Mouse (Mus musculus) stomach, embryonic 16.5 days (tissue): ENCODE results near the gene Spata5. TPM values are rescaled to one million over a fixed set of nuclear protein-coding genes. Genes with fewer than 3 reads are reported as not detected.
A peak's percentile ranks its signal among the peaks of the same experiment; 100 is the strongest.
"Not testable (repeated sequence)": the region's sequence is repeated elsewhere in the genome, so short reads cannot be mapped to it uniquely, and the experiment has no call there.

Experiments used
- ATAC-seq: fragments of 200-750 bp; cut with Nextera tagmentation; 2 replicates; pipeline ENCODE4 v1.8.0; 2017; ENCODE audit warnings: moderate number of reproducible peaks, moderate TSS enrichment; ENCODE audit not compliant: insufficient read depth, low FRiP score
- H3K27ac ChIP-seq: fragments of 300-500 bp; sonication (generic); 2 replicates; pipeline ENCODE4 v1.5.1; 2014; ENCODE audit warnings: low read length
- H3K27me3 ChIP-seq: fragments of 300-500 bp; sonication (generic); 2 replicates; pipeline ENCODE4 v1.6.1; 2014; ENCODE audit warnings: low read length, control low read depth, mixed read lengths; ENCODE audit not compliant: control insufficient read depth, insufficient read depth
- H3K36me3 ChIP-seq: fragments of 300-500 bp; sonication (generic); 2 replicates; pipeline ENCODE4 v1.6.1; 2014; ENCODE audit warnings: low read length; ENCODE audit not compliant: control insufficient read depth, insufficient read depth
- H3K4me1 ChIP-seq: fragments of 300-500 bp; sonication (generic); 2 replicates; pipeline ENCODE4 v1.6.1; 2014; ENCODE audit warnings: low read length, control low read depth, mixed read lengths; ENCODE audit not compliant: control insufficient read depth, insufficient read depth
- H3K4me2 ChIP-seq: fragments of 300-500 bp; sonication (generic); 2 replicates; pipeline ENCODE4 v1.6.1; 2014; ENCODE audit warnings: low read depth, low read length, mixed read lengths
- H3K4me3 ChIP-seq: fragments of 300-500 bp; sonication (generic); replicated peaks from 2 replicates; pipeline ENCODE4 v1.5.1; 2014; ENCODE audit warnings: mild to moderate bottlenecking, low read length
- H3K9ac ChIP-seq: fragments of 300-500 bp; sonication (generic); 2 replicates; pipeline ENCODE4 v1.6.1; 2014; ENCODE audit warnings: low read length
- H3K9me3 ChIP-seq: fragments of 300-500 bp; sonication (generic); replicated peaks from 2 replicates; pipeline ENCODE4 v1.6.1; 2016; ENCODE audit warnings: low read length, control low read depth; ENCODE audit not compliant: control insufficient read depth
- WGBS: fragments of 180-500 bp; shearing (Covaris S2); extraction: QIAGEN DNeasy Blood & Tissue Kit; methylation state at CpG from one replicate; pipeline ENCODE4 v1.1.7; 2014; 5-methylcytosine and 5-hydroxymethylcytosine counted together
- polyA plus RNA-seq: library from polyadenylated mRNA; unstranded; fragments of >200 nt; fragmentation: Nextera tagmentation; extraction: Ambion mirVana; gene quantifications from 2 replicates; pipeline ENCODE4 v1.2.1, GENCODE M21; 2015

Gene Spata5
- polyA plus RNA-seq, 1 experiment from 2014 or later: 28.0 TPM

- H3K4me3 ChIP-seq: peak overlapping the region; percentile 28
- H3K4me1 ChIP-seq: peaks cover 19% of the 10 kb centered on the region
- H3K36me3 ChIP-seq: no peaks in the 10 kb centered on the region
- peak; percentile 62; the same call in 1 of the 2 replicates for ATAC-seq
- H3K9ac ChIP-seq: peak overlapping the region; percentile 53
- 30% methylated on average over 16 of the region's 16 CpGs for WGBS
- no peaks in the 10 kb centered on the region for H3K9me3 ChIP-seq
- peak overlapping the region; percentile 95 for H3K27ac ChIP-seq
- no peaks in the 10 kb centered on the region for H3K27me3 ChIP-seq
- peak overlapping the region; percentile 54 for H3K4me2 ChIP-seq
Measured at GRCm38 (mm10) chr3:37586731-37587578, 167.3 kb downstream of the Spata5 start.

GRCm38 (mm10) chr3:37595721-37596120 lies 176.0 kb downstream of the Spata5 start:
- no peak overlapping the region for H3K4me2 ChIP-seq
- no peaks in the 10 kb centered on the region for H3K36me3 ChIP-seq
- peaks cover 11% of the 10 kb centered on the region for H3K4me1 ChIP-seq
- no peak overlapping the region for H3K27ac ChIP-seq
- no peak for ATAC-seq
- no peak overlapping the region for H3K4me3 ChIP-seq
- H3K27me3 ChIP-seq: no peaks in the 10 kb centered on the region
- 62% methylated on average over 10 of the region's 10 CpGs for WGBS
- no peak overlapping the region for H3K9ac ChIP-seq
- H3K9me3 ChIP-seq: no peaks in the 10 kb centered on the region

GRCm38 (mm10) chr3:37596519-37596918 lies 176.8 kb downstream of the Spata5 start:
- H3K4me1 ChIP-seq: peaks cover 11% of the 10 kb centered on the region
- no peaks in the 10 kb centered on the region for H3K9me3 ChIP-seq
- H3K36me3 ChIP-seq: no peaks in the 10 kb centered on the region
- H3K4me2 ChIP-seq: no peak overlapping the region
- no peak overlapping the region for H3K4me3 ChIP-seq
- no peak for ATAC-seq
- H3K9ac ChIP-seq: no peak overlapping the region
- 55% methylated on average over 6 of the region's 6 CpGs for WGBS
- H3K27me3 ChIP-seq: no peaks in the 10 kb centered on the region
- H3K27ac ChIP-seq: peak overlapping the region; percentile 62

GRCm38 (mm10) chr3:37597200-37597599 lies 177.5 kb downstream of the Spata5 start:
- ATAC-seq: no peak
- Histone ChIP-seq H3K9me3 (no peaks in the 10 kb centered on the region), H3K9ac (no peak overlapping the region), H3K27me3 (no peaks in the 10 kb centered on the region), H3K4me2 (no peak overlapping the region), H3K27ac (no peak overlapping the region), H3K4me1 (peaks cover 11% of the 10 kb centered on the region), H3K4me3 (no peak overlapping the region), H3K36me3 (no peaks in the 10 kb centered on the region)
- 54% methylated on average over 5 of the region's 5 CpGs for WGBS

GRCm38 (mm10) chr3:37599641-37600040 lies 179.9 kb downstream of the Spata5 start:
- 90% methylated on average over 14 of the region's 14 CpGs for WGBS
- H3K4me1 ChIP-seq: peaks cover 11% of the 10 kb centered on the region
- not testable (repeated sequence) for H3K4me2 ChIP-seq, H3K36me3 ChIP-seq, H3K27me3 ChIP-seq, H3K9ac ChIP-seq, H3K4me3 ChIP-seq, H3K27ac ChIP-seq, H3K9me3 ChIP-seq, ATAC-seq

GRCm38 (mm10) chr3:37602356-37602755 lies 182.7 kb downstream of the Spata5 start:
- ATAC-seq: no peak
- WGBS: 95% methylated on average over 9 of the region's 9 CpGs
- no peak overlapping the region for H3K9ac ChIP-seq
- no peak overlapping the region for H3K4me2 ChIP-seq
- no peak overlapping the region for H3K4me3 ChIP-seq
- no peak overlapping the region for H3K27ac ChIP-seq
- H3K36me3 ChIP-seq: no peaks in the 10 kb centered on the region
- no peaks in the 10 kb centered on the region for H3K27me3 ChIP-seq
- H3K4me1 ChIP-seq: 0 out of 2 replicates have a peak, but pooled peaks cover 7% of the 10 kb centered on the region
- no peaks in the 10 kb centered on the region; the same call in 1 of the 2 replicates for H3K9me3 ChIP-seq

- WGBS: 80% methylated on average over 7 of the region's 7 CpGs
- no peak overlapping the region for H3K4me3 ChIP-seq
- H3K27ac ChIP-seq: no peak overlapping the region
- no peaks in the 10 kb centered on the region for H3K36me3 ChIP-seq
- 0 out of 2 replicates have a peak, but pooled peaks cover 7% of the 10 kb centered on the region for H3K4me1 ChIP-seq
- no peak for ATAC-seq
- no peak overlapping the region for H3K4me2 ChIP-seq
- H3K9ac ChIP-seq: no peak overlapping the region
- H3K9me3 ChIP-seq: no peaks in the 10 kb centered on the region; the same call in 1 of the 2 replicates
- H3K27me3 ChIP-seq: no peaks in the 10 kb centered on the region
Measured at GRCm38 (mm10) chr3:37602890-37603289, 183.2 kb downstream of the Spata5 start.

- no peak for ATAC-seq
- H3K27ac ChIP-seq: no peak overlapping the region
- WGBS: 67% methylated on average over 3 of the region's 3 CpGs
- no peak overlapping the region for H3K4me3 ChIP-seq
- H3K9me3 ChIP-seq: no peaks in the 10 kb centered on the region; the same call in 1 of the 2 replicates
- H3K27me3 ChIP-seq: no peaks in the 10 kb centered on the region
- no peak overlapping the region for H3K9ac ChIP-seq
- H3K4me2 ChIP-seq: no peak overlapping the region
- no peaks in the 10 kb centered on the region for H3K36me3 ChIP-seq
- H3K4me1 ChIP-seq: 0 out of 2 replicates have a peak, but pooled peaks cover 7% of the 10 kb centered on the region
Measured at GRCm38 (mm10) chr3:37603541-37603940, 183.8 kb downstream of the Spata5 start.
